Mouse (Mus musculus) heart, adult 8-10 months (tissue): ENCODE results near the gene Kdm7a. TPM values are rescaled to one million over a fixed set of nuclear protein-coding genes. Genes with fewer than 3 reads are reported as not detected.

Experiments
- total RNA-seq, 4 experiments: library from RNA; stranded (reverse); gene quantifications; 2 replicates each; pipeline ENCODE4 v1.2.4; 2022

Kdm7a gene
- total RNA-seq, 4 experiments from 2014 or later: 16.9 to 20.8 (median 18.9) TPM

Other genes with a start within 250 kb of the Kdm7a start
- gene Parp12, start 88.4 kb downstream of the Kdm7a start, total RNA-seq: 10 to 100 TPM in 3 of 4 experiments, 1 to 10 TPM in 1; 9.2 to 11.9 (median 10.8) TPM
- gene Slc37a3, start 170.9 kb upstream of the Kdm7a start, total RNA-seq: 10 to 100 TPM; 18.9 to 25.0 (median 19.7) TPM
- gene Rab19, start 174.4 kb upstream of the Kdm7a start, total RNA-seq: under 1 TPM in 3 of 4 experiments, not detected in 1; 0.29 to 0.75 (median 0.44) TPM
- 10 to 100 TPM; 32.5 to 68.0 (median 39.8) TPM for gene Mkrn1, start 213.7 kb upstream of the Kdm7a start, total RNA-seq